Comparison of ENCODE assay signal across 8 mouse cellular contexts in the genomic region with DNA sequence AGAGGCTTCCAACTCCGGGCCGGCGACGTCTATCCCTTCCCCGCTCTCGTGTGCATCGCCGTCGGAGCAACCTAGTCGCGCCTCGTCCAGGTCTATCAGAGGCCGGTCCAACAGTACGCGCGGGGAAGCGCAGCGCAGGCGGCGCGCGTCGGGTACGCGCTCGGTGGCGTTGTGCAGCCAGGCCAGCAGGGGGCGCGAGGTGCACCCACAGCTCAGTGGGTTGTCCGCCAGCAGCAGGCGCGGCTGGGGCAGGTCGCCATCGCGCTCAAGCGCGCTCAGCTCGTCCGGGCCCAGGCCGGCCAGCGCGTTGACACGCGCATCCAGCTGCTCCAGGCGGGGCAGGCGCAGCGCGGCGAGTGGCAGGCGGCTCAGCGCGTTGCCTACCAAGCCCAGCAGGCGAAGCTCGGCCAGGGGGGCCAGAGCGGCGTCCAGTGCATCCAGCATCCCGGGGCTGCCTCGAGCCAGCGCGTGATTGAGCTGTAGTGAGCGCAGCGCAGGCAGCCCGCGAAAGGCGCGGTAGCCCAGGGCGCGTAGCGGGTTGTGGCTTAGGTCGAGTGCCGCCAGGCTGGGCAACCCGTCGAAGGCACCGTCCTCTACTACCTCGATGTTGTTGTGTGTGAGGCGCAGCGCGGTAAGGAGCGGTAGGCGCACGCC. TPM values are rescaled to one million over a fixed set of nuclear protein-coding genes. Genes with fewer than 3 reads are reported as not detected.
DNase-seq lines count a peak whose midpoint lies in the region; ATAC-seq and TF ChIP-seq lines count a peak whose summit lies in the region.

No protein-coding gene starts in this region.

- H3K36me3 ChIP-seq in E14TG2a.4 (ENCODE audit: insufficient read depth, low read length): no peaks in the 10 kb centered on the region
- no peaks in the 10 kb centered on the region for H3K36me3 ChIP-seq in forebrain, postnatal 0 days (ENCODE audit: insufficient read depth)
- no peaks in the 10 kb centered on the region for H3K36me3 ChIP-seq in liver, embryonic 16.5 days (ENCODE audit: control insufficient read depth, insufficient read depth)
- no peaks in the 10 kb centered on the region for H3K36me3 ChIP-seq in neural tube, embryonic 12.5 days
- no peaks in the 10 kb centered on the region for H3K36me3 ChIP-seq in stomach, embryonic 16.5 days (ENCODE audit: control insufficient read depth, insufficient read depth, low read length)

- intact Hi-C loops in heart, postnatal 36 days (cut with DNase I): loop anchor here (1.0 to 2.0 kb wide), 3 partner anchors 33 to 172 kb away; no protein-coding TSS in a partner anchor

- H3K4me1 ChIP-seq in E14TG2a.4 (replicated peaks; ENCODE audit: low read depth, low read length): peaks cover 15% of the 10 kb centered on the region
- no peaks in the 10 kb centered on the region for H3K4me1 ChIP-seq in forebrain, postnatal 0 days (ENCODE audit: insufficient read depth)
- H3K4me1 ChIP-seq in liver, embryonic 16.5 days (ENCODE audit: control insufficient read depth, low read depth, low read length): peaks cover 13% of the 10 kb centered on the region
- H3K4me1 ChIP-seq in neural tube, embryonic 12.5 days: peaks cover 13% of the 10 kb centered on the region
- H3K4me1 ChIP-seq in stomach, embryonic 16.5 days (ENCODE audit: control insufficient read depth, insufficient read depth, low read length): peaks cover 11% of the 10 kb centered on the region; the same call in 1 of the 2 replicates

- peak overlapping the region; percentile 80 for H3K4me3 ChIP-seq in E14TG2a.4 (replicated peaks; ENCODE audit: low read length)
- H3K4me3 ChIP-seq in forebrain, postnatal 0 days (ENCODE audit: low read depth, low read length): peak overlapping the region; percentile 54
- peak overlapping the region; percentile 53 for H3K4me3 ChIP-seq in liver, embryonic 16.5 days (ENCODE audit: low read depth, low read length)
- peak overlapping the region; percentile 50 for H3K4me3 ChIP-seq in neural tube, embryonic 12.5 days
- peak overlapping the region; percentile 50 for H3K4me3 ChIP-seq in stomach, embryonic 16.5 days (replicated peaks; ENCODE audit: low read length)

- peak; percentile 93 for ATAC-seq in forebrain, postnatal 0 days
- peak; percentile 73 for ATAC-seq in liver, embryonic 16.5 days (ENCODE audit: low read depth)
- ATAC-seq in neural tube, embryonic 12.5 days (ENCODE audit: low FRiP score, low read depth): peak; percentile 82
- ATAC-seq in stomach, embryonic 16.5 days (ENCODE audit: insufficient read depth, low FRiP score): peak; percentile 87

- DNase-seq in cerebellum, adult 8-10 months: peak; percentile 73
- peak; percentile 93 for DNase-seq in forebrain, postnatal 0 days
- DNase-seq in heart, postnatal 36 days: peak; percentile 92 to 94
- peak; percentile 86 for DNase-seq in layer of hippocampus, adult 11-12 months (ENCODE audit: low spot score)

- peak overlapping the region; percentile 83 for H3K4me2 ChIP-seq in forebrain, postnatal 0 days (ENCODE audit: low read depth)
- peak overlapping the region; percentile 62 for H3K4me2 ChIP-seq in liver, embryonic 16.5 days (ENCODE audit: low read depth, low read length)
- H3K4me2 ChIP-seq in neural tube, embryonic 12.5 days (replicated peaks): peak overlapping the region; percentile 93
- H3K4me2 ChIP-seq in stomach, embryonic 16.5 days (ENCODE audit: low read depth, low read length): peak overlapping the region; percentile 94

- H3K9ac ChIP-seq in forebrain, postnatal 0 days: peak overlapping the region; percentile 62
- no peak overlapping the region for H3K9ac ChIP-seq in liver, embryonic 16.5 days (ENCODE audit: low read depth, low read length)
- peak overlapping the region; percentile 63 for H3K9ac ChIP-seq in neural tube, embryonic 12.5 days
- H3K9ac ChIP-seq in stomach, embryonic 16.5 days (ENCODE audit: low read length): peak overlapping the region; percentile 61

- no peak for TF ChIP-seq CTCF in E14TG2a.4 (conservative IDR thresholded peaks at IDR 0.05; ENCODE audit: low read length)
- TF ChIP-seq CTCF in forebrain, postnatal 0 days (IDR thresholded peaks at IDR 0.05; ENCODE audit: low read depth): peak; percentile 98

- H3K27ac ChIP-seq in forebrain, postnatal 0 days (ENCODE audit: low read depth, low read length): no peak overlapping the region; the same call in 1 of the 2 replicates
- no peak overlapping the region for H3K27ac ChIP-seq in liver, embryonic 16.5 days (ENCODE audit: low read length)
- no peak overlapping the region; the same call in 1 of the 2 replicates for H3K27ac ChIP-seq in neural tube, embryonic 12.5 days
- H3K27ac ChIP-seq in stomach, embryonic 16.5 days (ENCODE audit: low read length): no peak overlapping the region

- 1% methylated on average over 80 of the region's 81 CpGs for WGBS in forebrain, postnatal 0 days
- WGBS in liver, embryonic 16.5 days (ENCODE audit: insufficient replicate concordance): under 1% methylated on average over 80 of the region's 81 CpGs
- under 1% methylated on average over 81 of the region's 81 CpGs for WGBS in neural tube, embryonic 12.5 days
- under 1% methylated on average over 81 of the region's 81 CpGs for WGBS in stomach, embryonic 16.5 days

- H3K9me3 ChIP-seq in E14TG2a.4 (ENCODE audit: low read length): no peaks in the 10 kb centered on the region
- no peaks in the 10 kb centered on the region for H3K9me3 ChIP-seq in forebrain, postnatal 0 days (ENCODE audit: low read length)
- H3K9me3 ChIP-seq in liver, embryonic 16.5 days (replicated peaks; ENCODE audit: control insufficient read depth, low read length): no peaks in the 10 kb centered on the region
- no peaks in the 10 kb centered on the region for H3K9me3 ChIP-seq in neural tube, embryonic 12.5 days
- no peaks in the 10 kb centered on the region for H3K9me3 ChIP-seq in stomach, embryonic 16.5 days (replicated peaks; ENCODE audit: control insufficient read depth, low read length)

- H3K27me3 ChIP-seq in E14TG2a.4 (ENCODE audit: insufficient read depth, low read length): peaks cover 97% of the 10 kb centered on the region
- peaks cover 21% of the 10 kb centered on the region for H3K27me3 ChIP-seq in forebrain, postnatal 0 days (ENCODE audit: insufficient read depth, low read length)
- H3K27me3 ChIP-seq in liver, embryonic 16.5 days (ENCODE audit: control insufficient read depth, insufficient read depth, low read depth, low read length): peaks cover 74% of the 10 kb centered on the region
- peaks cover 56% of the 10 kb centered on the region for H3K27me3 ChIP-seq in neural tube, embryonic 12.5 days (replicated peaks)
- peaks cover 38% of the 10 kb centered on the region for H3K27me3 ChIP-seq in stomach, embryonic 16.5 days (ENCODE audit: control insufficient read depth, insufficient read depth, low read length)

RNA-seq across cellular contexts. Expression of gene Tpbgl, which starts 1.1 kb away (rescaled TPM):
- total RNA-seq in forebrain, postnatal 0 days (2014; rRNA removed): 0.86 and 1.5 TPM in 2 replicates
- 1.8 and 2.1 TPM in 2 replicates for polyA plus RNA-seq in forebrain, postnatal 0 days (2015; fragmentation: Nextera tagmentation; extraction: Ambion mirVana)
- total RNA-seq in heart, postnatal 36 days (2021): 1 to 10 TPM; 3.0 to 3.6 TPM
- polyA plus RNA-seq in liver, embryonic 16.5 days (2015; fragmentation: Nextera tagmentation; extraction: Ambion mirVana): 0.39 and 0.47 TPM in 2 replicates
- 2.9 TPM in 2 replicates for polyA plus RNA-seq in neural tube, embryonic 12.5 days (2016; fragmentation: Nextera tagmentation; extraction: Ambion mirVana)
- polyA plus RNA-seq in stomach, embryonic 16.5 days (2015; fragmentation: Nextera tagmentation; extraction: Ambion mirVana): 1.2 and 1.6 TPM in 2 replicates
